Comparison of ENCODE assay signal across 8 mouse cellular contexts in the genomic region with DNA sequence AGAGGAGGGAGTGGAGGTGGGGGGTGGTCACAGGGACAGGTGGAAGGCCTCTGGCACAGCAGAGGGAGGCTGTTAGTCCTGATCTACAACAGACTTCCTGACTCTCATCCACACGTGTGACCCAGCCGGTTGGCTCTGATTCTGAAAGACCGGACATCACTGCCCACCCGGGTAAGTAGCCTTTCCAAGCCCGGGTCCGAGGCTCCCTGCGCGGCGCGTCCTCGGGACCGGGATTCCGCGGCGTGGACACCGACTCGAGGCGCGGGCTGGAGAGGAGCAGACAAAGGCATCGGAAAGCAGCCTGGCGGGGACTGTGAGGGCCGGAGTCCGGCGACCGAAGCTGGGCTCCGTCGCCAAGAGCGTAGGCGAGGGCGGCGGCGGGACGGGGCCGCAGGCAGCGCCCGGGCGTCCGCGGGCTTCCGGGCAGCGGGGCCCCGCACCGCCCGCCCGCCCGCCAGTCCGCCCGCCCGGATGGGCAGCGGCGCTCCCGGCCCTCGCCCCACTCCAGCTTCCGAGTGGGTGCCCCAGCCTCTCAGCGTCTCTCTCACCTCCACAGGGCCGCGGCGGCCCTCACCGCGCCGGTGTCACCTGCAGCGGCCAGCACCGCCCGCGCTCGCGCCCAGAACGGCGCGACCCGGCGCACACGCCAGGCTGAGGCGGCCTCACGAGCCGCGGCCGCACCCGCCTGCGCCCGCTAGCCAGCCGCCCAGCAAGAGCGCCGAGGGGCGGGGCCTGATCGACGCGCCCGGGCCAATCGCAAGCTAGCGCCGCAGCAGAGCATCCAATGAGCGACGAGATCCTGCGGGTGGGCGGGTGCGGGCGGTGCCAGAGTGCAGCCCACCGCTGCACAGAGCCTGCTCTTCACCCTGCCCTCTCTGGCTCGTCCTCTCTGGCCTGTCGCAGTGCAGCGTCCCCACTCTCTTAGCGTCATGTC. TPM values are rescaled to one million over a fixed set of nuclear protein-coding genes. Genes with fewer than 3 reads are reported as not detected.
DNase-seq lines count a peak whose midpoint lies in the region; ATAC-seq and TF ChIP-seq lines count a peak whose summit lies in the region.

A gene (minus strand): TSS at position 695 of the 934 bp plus-strand sequence.

- peak; percentile 96 for DNase-seq in 3134 (ENCODE audit: extremely low read depth, insufficient read length, low spot score)
- peak; percentile 88 to 91 for DNase-seq in adrenal gland, postnatal 36 days
- DNase-seq in heart, adult 18-20 months, result peak; percentile 81 to 92
- peak; percentile 92 for DNase-seq in kidney, adult 2 months
- DNase-seq in spleen, adult 2 months (ENCODE audit: low read depth in 1 of 2, low spot score in 2 of 2), result peak; percentile 72 to 73

- H3K4me3 ChIP-seq in embryonic facial prominence, embryonic 13.5 days, result peak within 1 kb of the TSS; percentile 88
- H3K4me3 ChIP-seq in kidney, adult 2 months (ENCODE audit: insufficient read depth, low read depth, low read length), result peak within 1 kb of the TSS; percentile 80
- peak within 1 kb of the TSS; percentile 80 for H3K4me3 ChIP-seq in limb, embryonic 12.5 days (replicated peaks)
- peak within 1 kb of the TSS; percentile 99 for H3K4me3 ChIP-seq in midbrain, embryonic 15.5 days
- H3K4me3 ChIP-seq in spleen, adult 2 months (ENCODE audit: extremely low read depth, insufficient read depth, insufficient read length), result peak within 1 kb of the TSS; percentile 78

- TF ChIP-seq CTCF in kidney, adult 2 months (conservative IDR thresholded peaks at IDR 0.05; ENCODE audit: insufficient read depth, insufficient read length, low read depth, low read length), result no peak
- no peak for TF ChIP-seq CTCF in spleen, adult 2 months (IDR thresholded peaks at IDR 0.05; ENCODE audit: extremely low read depth, insufficient read depth, insufficient read length, insufficient replicate concordance)

- H3K36me3 ChIP-seq in embryonic facial prominence, embryonic 13.5 days, result peaks cover 11% of the 10 kb centered on the region
- no peaks in the 10 kb centered on the region for H3K36me3 ChIP-seq in kidney, adult 2 months (ENCODE audit: control insufficient read depth, insufficient read depth, low read length)
- peaks cover 6% of the 10 kb centered on the region; the same call in 1 of the 2 replicates for H3K36me3 ChIP-seq in limb, embryonic 12.5 days
- H3K36me3 ChIP-seq in midbrain, embryonic 15.5 days (replicated peaks), result peaks cover 6% of the 10 kb centered on the region
- no peaks in the 10 kb centered on the region for H3K36me3 ChIP-seq in spleen, adult 2 months (ENCODE audit: control insufficient read depth, insufficient read depth, low read length)

- no peaks in the 10 kb centered on the region for H3K27me3 ChIP-seq in embryonic facial prominence, embryonic 13.5 days
- H3K27me3 ChIP-seq in kidney, adult 2 months (replicated peaks; ENCODE audit: control insufficient read depth, insufficient read depth, low read length), result no peaks in the 10 kb centered on the region
- H3K27me3 ChIP-seq in limb, embryonic 12.5 days, result no peaks in the 10 kb centered on the region
- no peaks in the 10 kb centered on the region for H3K27me3 ChIP-seq in midbrain, embryonic 15.5 days (replicated peaks)
- no peaks in the 10 kb centered on the region for H3K27me3 ChIP-seq in spleen, adult 2 months (ENCODE audit: control insufficient read depth, insufficient read depth, low read length)

- peak; percentile 99 for ATAC-seq in embryonic facial prominence, embryonic 13.5 days (ENCODE audit: insufficient number of reproducible peaks, insufficient read depth, low FRiP score, low TSS enrichment, low read depth)
- ATAC-seq in limb, embryonic 12.5 days (ENCODE audit: insufficient number of reproducible peaks, insufficient read depth, low FRiP score, low TSS enrichment, low read depth), result peak; percentile 100
- peak; percentile 100 for ATAC-seq in midbrain, embryonic 15.5 days (replicated peaks)

- H3K9me3 ChIP-seq in embryonic facial prominence, embryonic 13.5 days, result no peaks in the 10 kb centered on the region
- no peaks in the 10 kb centered on the region for H3K9me3 ChIP-seq in limb, embryonic 12.5 days
- H3K9me3 ChIP-seq in midbrain, embryonic 15.5 days, result no peaks in the 10 kb centered on the region

- under 1% methylated on average over 73 of the region's 103 CpGs for WGBS in embryonic facial prominence, embryonic 13.5 days
- 1% methylated on average over 99 of the region's 103 CpGs for WGBS in kidney, adult 2 months
- WGBS in limb, embryonic 12.5 days, result under 1% methylated on average over 94 of the region's 103 CpGs
- under 1% methylated on average over 82 of the region's 103 CpGs for WGBS in midbrain, embryonic 15.5 days
- under 1% methylated on average over 100 of the region's 103 CpGs for WGBS in spleen, adult 2 months

- peak within 1 kb of the TSS; percentile 83 for H3K27ac ChIP-seq in embryonic facial prominence, embryonic 13.5 days
- H3K27ac ChIP-seq in kidney, adult 2 months (ENCODE audit: insufficient read depth, low read depth, low read length), result no peak within 1 kb of the TSS
- peak within 1 kb of the TSS; percentile 88 for H3K27ac ChIP-seq in limb, embryonic 12.5 days
- H3K27ac ChIP-seq in midbrain, embryonic 15.5 days, result peak within 1 kb of the TSS; percentile 98
- peak within 1 kb of the TSS; percentile 41; the same call in 1 of the 2 replicates for H3K27ac ChIP-seq in spleen, adult 2 months (ENCODE audit: insufficient read depth, low read length)

- TF ChIP-seq POLR2A in kidney, adult 2 months (IDR thresholded peaks at IDR 0.05; ENCODE audit: low read depth, low read length), result peak; percentile 46
- no peak for TF ChIP-seq POLR2A in spleen, adult 2 months (IDR thresholded peaks at IDR 0.05; ENCODE audit: low read depth, low read length)

- H3K4me2 ChIP-seq in embryonic facial prominence, embryonic 13.5 days, result peak within 1 kb of the TSS; percentile 86
- peak within 1 kb of the TSS; percentile 68 for H3K4me2 ChIP-seq in limb, embryonic 12.5 days
- peak within 1 kb of the TSS; percentile 64 for H3K4me2 ChIP-seq in midbrain, embryonic 15.5 days

- H3K9ac ChIP-seq in embryonic facial prominence, embryonic 13.5 days, result peak within 1 kb of the TSS; percentile 92
- H3K9ac ChIP-seq in limb, embryonic 12.5 days (replicated peaks), result peak within 1 kb of the TSS; percentile 87
- peak within 1 kb of the TSS; percentile 98 for H3K9ac ChIP-seq in midbrain, embryonic 15.5 days

- H3K4me1 ChIP-seq in embryonic facial prominence, embryonic 13.5 days, result 0 out of 2 replicates have a peak, but pooled peaks cover 3% of the 10 kb centered on the region
- no peaks in the 10 kb centered on the region for H3K4me1 ChIP-seq in kidney, adult 2 months (ENCODE audit: control insufficient read depth, insufficient read depth, low read length)
- no peaks in the 10 kb centered on the region for H3K4me1 ChIP-seq in limb, embryonic 12.5 days (replicated peaks)
- peaks cover 30% of the 10 kb centered on the region for H3K4me1 ChIP-seq in midbrain, embryonic 15.5 days
- no peaks in the 10 kb centered on the region for H3K4me1 ChIP-seq in spleen, adult 2 months (ENCODE audit: control insufficient read depth, insufficient read depth, insufficient read length)

RNA-seq across cellular contexts. Expression of the gene that starts here (rescaled TPM):
- 10 to 100 TPM; 13.3 to 13.4 TPM for total RNA-seq in adrenal gland, postnatal 36 days (2021)
- 25.6 and 28.7 TPM in 2 replicates for polyA plus RNA-seq in embryonic facial prominence, embryonic 13.5 days (2015; fragmentation: Nextera tagmentation; extraction: Ambion mirVana)
- 1 to 10 TPM; 8.9 to 9.7 TPM for total RNA-seq in heart, adult 18-20 months (2021)
- 1.5 and 2.4 TPM in 2 replicates for polyA plus RNA-seq in kidney, adult 2 months (2012; rRNA removed)
- 27.0 and 28.0 TPM in 2 replicates for polyA plus RNA-seq in limb, embryonic 12.5 days (2016; fragmentation: Nextera tagmentation; extraction: Ambion mirVana)
- polyA plus RNA-seq in midbrain, embryonic 15.5 days (2015; fragmentation: Nextera tagmentation; extraction: Ambion mirVana), result 135 and 146 TPM in 2 replicates
- 0.39 and 1.4 TPM in 2 replicates for polyA plus RNA-seq in spleen, adult 2 months (2012; rRNA removed)
